Mouse (Mus musculus) Muller cell, postnatal 12 days (primary cell): ENCODE measurements around the gene Nenf.
A peak's percentile ranks its signal among the peaks of the same experiment; 100 is the strongest.

Experiments
- DNase-seq: peaks from one replicate; pipeline ENCODE4 v3.0.0-alpha.2; 2015; ENCODE audit errors: inconsistent ontology term

Gene Nenf

DNA sequence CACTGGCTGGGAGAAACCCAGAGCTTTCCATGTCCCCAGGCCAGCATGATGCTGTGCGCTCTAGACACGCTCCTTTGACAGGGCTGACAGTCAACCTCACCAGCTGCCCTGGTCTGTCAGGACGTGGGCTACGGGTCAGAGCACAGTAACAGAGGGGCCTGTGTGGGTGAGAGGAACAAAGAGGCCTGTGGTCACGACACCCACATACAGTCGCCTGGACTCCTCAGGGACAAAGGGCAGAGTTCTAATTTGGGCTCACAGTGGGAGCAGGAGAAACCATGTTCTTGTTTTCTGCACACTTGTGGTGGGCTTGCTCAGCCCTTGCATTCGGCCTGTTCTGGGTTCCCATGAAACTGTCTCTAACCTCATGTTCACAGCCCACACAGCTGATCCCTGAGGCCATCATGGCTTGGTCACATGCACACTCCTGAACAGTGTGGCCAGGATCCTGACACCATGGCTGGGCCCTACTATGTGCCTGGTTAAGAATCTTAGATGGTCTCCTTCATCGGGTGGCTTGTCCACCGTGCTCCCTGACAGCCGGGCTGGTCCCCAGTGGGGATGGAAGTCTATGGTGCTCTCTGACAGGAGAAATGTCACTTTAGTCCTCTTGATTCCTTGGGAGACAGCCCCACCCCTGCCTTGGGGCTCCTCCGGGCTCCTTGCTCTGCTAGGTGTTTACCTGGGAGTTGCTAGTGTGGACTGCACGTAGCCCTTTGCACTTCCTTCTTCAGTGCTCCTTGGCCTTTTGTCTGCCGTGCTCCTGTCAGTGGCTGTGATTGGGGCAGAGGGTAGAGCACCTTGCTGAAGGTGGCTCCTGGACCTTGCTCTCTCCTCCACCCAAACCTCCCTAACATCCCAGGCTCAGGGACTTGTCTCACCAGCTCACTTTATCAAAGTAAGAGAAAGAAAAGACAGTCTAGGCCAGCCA is 34.6 kb downstream of the Nenf start:
- DNase-seq: peak; percentile 71

DNA sequence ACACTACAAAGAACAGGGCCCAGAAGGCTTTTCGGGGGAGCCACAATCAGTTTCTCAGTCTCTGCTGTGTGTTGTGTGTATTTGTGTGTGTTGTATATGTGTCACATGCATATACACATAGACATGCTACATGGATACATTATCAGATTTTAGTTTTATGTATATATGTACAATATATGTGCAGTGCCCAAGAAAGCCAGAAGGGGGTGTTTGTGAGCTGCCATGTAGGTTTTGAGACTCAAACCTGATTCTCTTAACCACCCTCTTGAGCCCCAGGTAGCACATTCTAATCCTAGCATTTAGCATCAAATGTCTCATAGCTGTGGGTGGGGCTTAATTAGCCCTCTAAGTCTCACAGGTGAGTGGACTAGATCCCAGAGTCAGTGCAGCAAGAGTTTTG is 35.7 kb downstream of the Nenf start:
- DNase-seq: no peak

GRCm38 (mm10) chr1:191281171-191281570 is 36.8 kb downstream of the Nenf start:
- no peak for DNase-seq

- no peak for DNase-seq
Measured at GRCm38 (mm10) chr1:191278324-191278723, 39.7 kb downstream of the Nenf start.

GRCm38 (mm10) chr1:191277549-191278059 is 40.4 kb downstream of the Nenf start:
- peak; percentile 77 for DNase-seq

GRCm38 (mm10) chr1:191276181-191276580 is 41.8 kb downstream of the Nenf start:
- DNase-seq: no peak

DNA sequence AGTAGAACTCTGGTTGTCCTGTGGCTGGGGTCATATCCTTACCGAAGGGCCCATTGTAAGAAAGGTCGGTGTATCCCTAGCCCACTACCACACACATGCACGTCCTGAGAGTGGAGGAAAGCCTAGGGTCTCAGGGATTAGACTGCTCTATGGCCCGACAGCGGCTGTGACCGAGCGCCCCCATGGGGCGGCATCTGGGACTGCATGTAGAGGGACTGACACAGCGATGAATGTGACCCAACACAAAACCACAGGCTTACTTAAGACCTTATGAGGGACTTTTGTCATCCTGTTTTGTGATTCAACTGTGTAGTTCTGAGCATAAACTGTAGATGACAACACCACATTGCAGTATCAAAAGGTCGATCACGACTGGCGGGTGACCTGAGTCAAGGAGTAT is 42.5 kb downstream of the Nenf start:
- peak; percentile 77 for DNase-seq

GRCm38 (mm10) chr1:191272660-191273059 is 45.3 kb downstream of the Nenf start:
- DNase-seq: no peak

DNA sequence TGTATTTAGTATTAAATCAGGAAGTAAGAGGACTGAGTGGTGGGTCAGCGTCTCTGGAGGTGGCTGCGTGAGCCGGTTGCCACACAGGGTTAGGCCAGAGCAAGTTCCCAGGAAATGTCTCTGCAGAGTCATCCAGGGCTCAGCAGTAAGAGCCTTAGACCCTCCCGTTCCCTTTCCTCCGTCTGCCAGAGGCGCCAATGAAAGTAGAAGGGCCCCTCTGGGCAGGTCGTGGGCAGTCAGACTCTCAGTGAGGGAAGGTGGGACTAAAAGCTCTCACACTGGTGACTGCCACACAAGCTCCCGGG is 48.4 kb downstream of the Nenf start:
- no peak for DNase-seq

DNA sequence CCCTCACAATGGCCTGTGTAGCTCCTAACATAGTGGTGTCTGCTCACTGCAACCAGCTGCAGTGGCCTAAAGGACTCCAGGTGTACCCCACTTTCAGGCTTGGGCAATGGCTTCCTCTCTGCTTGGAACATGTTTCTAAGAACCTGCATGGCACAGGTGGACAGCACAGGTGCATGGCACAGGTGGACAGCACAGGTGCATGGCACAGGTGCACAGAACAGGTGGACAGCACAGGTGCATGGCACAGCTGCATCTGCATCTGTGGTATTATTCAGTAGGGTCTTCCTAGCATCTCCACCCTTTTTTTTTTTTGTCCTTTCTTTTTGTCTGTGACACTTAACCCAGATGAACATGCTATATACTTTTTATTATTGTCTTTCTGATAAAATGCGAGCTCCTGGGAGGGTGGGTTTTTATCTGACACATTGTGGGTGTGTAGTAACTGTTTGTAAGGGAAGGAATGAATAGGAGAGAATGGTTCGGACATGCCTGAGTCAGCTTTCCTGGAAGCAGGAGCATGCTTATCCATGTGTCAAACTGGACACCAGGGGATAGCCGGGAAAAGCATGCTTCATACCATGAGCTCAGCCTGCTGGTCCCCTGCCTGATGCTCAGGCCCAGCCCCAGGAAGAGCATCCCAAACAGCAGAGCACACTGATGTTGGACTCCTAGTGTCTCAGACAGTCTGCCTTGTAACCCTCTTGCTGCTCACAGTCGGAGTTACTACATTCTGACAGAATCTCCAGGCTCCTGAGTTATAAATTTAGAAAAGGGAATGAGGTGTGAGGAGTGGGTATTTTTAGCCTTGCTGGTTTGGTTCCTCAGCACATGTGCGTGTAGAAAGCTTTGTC is 49.0 kb downstream of the Nenf start:
- DNase-seq: no peak

- peak; percentile 65 for DNase-seq
Measured at GRCm38 (mm10) chr1:191267856-191268255, 50.1 kb downstream of the Nenf start.

DNA sequence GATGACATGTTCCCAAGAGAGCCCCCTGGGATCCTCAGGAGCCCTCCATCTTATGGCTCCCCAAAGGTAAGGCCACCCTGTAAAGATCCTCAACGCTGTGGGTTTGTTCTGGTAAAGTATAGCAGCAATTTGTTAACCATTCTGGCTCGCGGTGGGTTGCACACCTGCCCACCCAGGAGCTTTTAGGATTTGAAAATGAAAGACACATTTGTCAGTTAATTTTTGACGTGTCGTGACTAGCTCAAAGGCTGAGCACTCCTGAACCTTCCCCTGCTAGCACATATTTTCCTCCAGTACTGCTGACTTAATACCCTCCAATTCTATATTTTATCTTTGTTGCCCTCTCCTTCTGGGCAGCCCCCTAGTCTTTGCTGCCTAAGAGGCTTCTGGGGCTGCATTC is 50.8 kb downstream of the Nenf start:
- DNase-seq: no peak

- no peak for DNase-seq
Measured at GRCm38 (mm10) chr1:191263471-191263870, 54.5 kb downstream of the Nenf start.

GRCm38 (mm10) chr1:191261861-191262260 is 56.1 kb downstream of the Nenf start:
- peak; percentile 42 for DNase-seq

GRCm38 (mm10) chr1:191259661-191260060 is 58.3 kb downstream of the Nenf start:
- DNase-seq: no peak

GRCm38 (mm10) chr1:191259121-191259520 is 58.9 kb downstream of the Nenf start:
- DNase-seq: no peak

DNA sequence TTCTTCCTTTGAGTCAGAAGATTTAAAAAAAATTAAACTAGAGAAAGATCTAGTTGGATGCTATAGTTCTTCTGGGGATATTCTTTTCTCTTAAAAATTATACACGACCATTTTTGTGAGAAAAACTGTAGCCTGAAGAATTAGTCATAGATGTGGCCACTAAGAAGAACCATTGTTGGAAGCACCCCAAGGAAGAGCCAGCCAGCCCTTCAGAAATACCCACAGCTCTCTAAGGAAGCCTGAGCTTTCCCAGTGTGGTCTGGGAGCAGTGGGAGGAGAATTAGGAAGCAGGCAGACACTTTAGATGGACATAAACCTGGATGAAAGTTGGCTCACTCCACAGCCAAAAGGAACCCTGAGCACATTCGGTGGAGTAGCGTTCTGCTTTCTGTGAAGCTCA is 59.5 kb downstream of the Nenf start:
- DNase-seq: no peak

DNA sequence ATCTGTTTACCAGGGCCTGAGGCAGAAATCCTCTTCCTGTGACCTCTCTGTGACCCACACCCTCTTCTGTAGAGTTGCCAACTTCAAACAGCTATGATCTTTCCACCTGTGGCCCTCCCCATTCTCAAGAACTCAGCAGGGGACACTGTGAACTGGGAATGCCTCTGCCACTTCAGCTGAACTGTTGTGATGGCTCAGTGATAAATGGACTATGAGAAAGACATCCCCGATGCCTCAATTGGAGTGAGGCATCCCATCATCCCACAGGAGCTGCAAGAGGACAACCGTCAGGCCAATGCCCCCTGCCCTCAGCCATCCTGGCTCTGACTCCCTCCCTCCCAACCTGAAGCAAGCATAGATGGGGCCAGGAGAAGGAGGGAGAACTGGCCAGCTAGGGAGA is 60.0 kb downstream of the Nenf start:
- no peak for DNase-seq

DNA sequence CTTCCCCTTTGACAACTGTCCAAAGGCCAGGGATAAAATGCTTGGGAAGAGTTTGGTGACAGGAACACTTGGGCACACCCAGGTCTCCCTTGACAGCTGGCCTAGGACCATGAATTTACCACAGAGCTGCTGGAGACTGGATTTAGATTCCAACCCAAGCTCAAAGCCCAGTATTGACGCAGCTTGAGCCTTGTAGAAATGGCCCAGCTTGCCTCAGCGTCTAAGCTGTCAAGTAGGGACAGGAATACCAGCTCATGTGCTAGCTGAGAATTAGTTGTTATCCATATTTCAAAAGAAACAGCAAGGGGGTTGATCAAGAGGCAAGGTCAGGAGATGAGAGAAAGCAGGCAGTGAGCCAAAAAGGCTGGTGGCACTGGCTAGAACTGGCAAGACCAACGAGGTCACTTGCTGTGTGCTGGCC is 60.6 kb downstream of the Nenf start:
- no peak for DNase-seq
